Mouse (Mus musculus): Measurements from ENCODE around the gene Khdc3.

DNA sequence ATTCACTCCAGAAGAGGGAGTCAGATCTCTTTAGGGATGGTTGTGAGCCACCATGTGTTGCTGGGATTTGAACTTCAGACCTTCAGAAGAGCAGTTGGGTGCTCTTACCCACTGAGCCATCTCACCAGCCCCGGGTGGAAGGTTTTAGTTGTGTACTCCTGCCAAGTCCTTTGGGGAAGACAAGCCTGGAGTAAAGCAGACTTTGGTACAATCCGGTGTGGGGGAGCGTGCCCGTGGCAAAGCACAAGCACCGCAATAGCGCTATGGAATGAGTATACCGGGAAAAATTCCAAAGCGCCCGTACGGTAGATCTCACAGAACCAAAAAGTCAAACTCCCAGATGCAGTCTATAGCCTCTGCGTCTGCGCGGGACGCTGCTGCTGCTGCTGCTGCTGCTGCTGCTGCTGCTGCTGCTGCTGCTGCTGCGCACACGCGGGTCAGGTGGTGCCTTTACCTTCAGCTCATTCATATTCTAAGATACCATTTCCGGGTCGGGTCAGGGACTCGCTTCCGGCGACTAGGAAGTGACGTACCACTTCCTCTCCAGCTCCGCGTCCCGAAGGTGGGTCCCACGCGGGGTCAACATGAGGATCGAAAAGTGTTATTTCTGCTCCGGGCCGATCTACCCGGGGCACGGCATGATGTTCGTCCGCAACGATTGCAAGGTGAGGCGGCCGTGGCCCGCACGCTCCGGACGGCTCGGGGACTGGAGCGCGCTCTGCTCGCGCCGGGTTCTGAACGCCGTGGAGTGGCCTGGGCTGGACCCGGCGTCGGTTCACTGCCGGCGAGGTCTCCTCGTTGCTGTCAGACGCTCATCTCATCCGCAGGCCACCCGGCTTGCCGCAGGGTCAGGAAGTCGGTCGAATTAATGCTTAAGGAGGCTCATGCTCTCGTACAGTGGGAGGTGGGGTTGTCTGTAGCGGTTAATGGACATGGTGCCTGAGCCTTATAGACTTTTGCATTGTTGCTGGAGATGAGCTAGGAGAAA, 11.6 kb downstream of the Khdc3 start, which contains the start of gene Rsl24d1:
- peak; percentile 86 for TF ChIP-seq MAX (IDR thresholded peaks at IDR 0.05; ENCODE audit: low read length)
- TF ChIP-seq EP300 (IDR thresholded peaks at IDR 0.05; ENCODE audit: low read depth in 1 of 2, low read length in 2 of 2): peak in 1 of 2 experiments; percentile 42; a peak in 2 of 4 replicates
- no peak for TF ChIP-seq JUND (IDR thresholded peaks at IDR 0.05; ENCODE audit: low read depth, low read length)
- no peak for TF ChIP-seq POLR2AphosphoS5 (IDR thresholded peaks at IDR 0.05; ENCODE audit: borderline replicate concordance, low read depth, low read length)
- no peak for TF ChIP-seq MYB (IDR thresholded peaks at IDR 0.05; ENCODE audit: low read depth, low read length)
- peak; percentile 94 for TF ChIP-seq SIN3A (IDR thresholded peaks at IDR 0.05; ENCODE audit: low read length)
- no peak for TF ChIP-seq CHD2 (IDR thresholded peaks at IDR 0.05; ENCODE audit: low read length)
- no peak for TF ChIP-seq MAZ (IDR thresholded peaks at IDR 0.05; ENCODE audit: low read depth, low read length)
- peak; percentile 60 to 82; a peak in 3 of 4 replicates for TF ChIP-seq POLR2A (IDR thresholded peaks at IDR 0.05; ENCODE audit: control insufficient read depth in 1 of 2, insufficient read depth in 1 of 2, low read depth in 1 of 2, low read length in 2 of 2, poor library complexity in 1 of 2)

Data from MEL (cell line).